Mouse (Mus musculus) gastrocnemius, postnatal 10 days (tissue): ENCODE results near the gene Amdhd2. TPM values are rescaled to one million over a fixed set of nuclear protein-coding genes. Genes with fewer than 3 reads are reported as not detected.

ENCODE experiments used
- DNase-seq: peaks from one replicate; pipeline ENCODE4 v3.0.0; 2021; ENCODE audit warnings: mixed read lengths
- total RNA-seq, 2 experiments: library from RNA; stranded (reverse); gene quantifications; 2 replicates each; pipeline ENCODE4 v1.2.3; 2021

The Amdhd2 gene
- total RNA-seq, 2 experiments from 2014 or later: 12.0 to 16.6 TPM

GRCm38 (mm10) chr17:24199252-24199651, 35.7 kb upstream of the Amdhd2 start:
- no peak for DNase-seq

DNA sequence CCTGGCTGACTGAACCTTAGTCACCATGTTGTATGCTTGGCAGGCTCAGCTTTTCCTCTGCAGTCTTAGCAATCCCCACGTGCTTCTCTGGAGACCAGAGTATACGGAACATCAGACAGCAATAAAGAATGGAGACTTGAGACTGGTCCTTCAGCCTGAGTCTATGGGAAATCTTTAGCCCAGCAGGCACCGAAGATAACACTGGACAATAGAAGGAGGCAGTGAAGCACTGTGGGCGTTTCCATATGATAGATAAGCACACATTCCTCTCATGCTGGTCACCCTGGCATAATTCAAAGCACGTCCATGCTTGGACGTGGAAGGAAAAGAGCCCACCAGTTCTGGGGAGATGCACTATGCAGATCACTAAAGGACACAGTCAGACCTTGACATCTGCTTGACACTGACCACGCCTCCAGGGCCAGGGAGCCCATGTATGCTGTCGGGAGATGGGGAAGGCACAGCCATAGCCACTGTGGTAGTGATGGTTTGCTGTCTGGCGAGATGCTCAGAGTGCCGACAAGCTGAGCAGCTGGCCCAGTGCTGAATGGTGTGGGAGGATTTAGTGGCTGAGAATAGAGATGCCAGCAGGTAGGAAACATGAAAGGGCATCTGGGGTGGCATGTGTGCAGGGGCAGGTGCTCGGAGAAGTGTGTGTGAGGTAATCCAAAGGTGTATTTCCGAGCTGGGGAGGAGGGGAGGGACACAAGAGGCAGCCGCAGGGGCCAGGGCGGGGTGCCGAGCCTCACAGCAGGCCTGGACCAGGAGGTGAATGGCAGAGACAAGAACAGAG, 33.7 kb upstream of the Amdhd2 start:
- no peak for DNase-seq

GRCm38 (mm10) chr17:24195349-24195748, 31.8 kb upstream of the Amdhd2 start:
- DNase-seq: no peak

DNA sequence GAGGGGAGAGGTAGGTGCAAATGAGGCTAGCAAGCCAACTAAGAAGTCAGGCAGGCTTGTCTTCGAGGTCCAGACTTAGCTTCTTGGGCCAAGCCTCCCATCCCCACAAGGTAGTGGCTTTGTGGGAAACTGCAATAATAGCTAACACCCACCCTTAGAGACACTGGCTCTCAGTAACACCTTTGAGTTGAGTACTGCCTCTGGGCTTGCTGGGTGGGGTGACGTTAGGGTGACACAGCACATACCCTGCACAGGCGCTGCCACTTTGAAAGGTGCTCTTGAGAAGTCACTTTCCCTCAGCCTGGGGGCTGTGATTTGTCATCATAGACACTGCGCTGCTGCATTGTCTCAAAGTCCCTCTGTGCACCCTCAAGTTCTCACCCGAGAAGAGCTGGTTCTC, 30.2 kb upstream of the Amdhd2 start:
- DNase-seq: no peak

DNA sequence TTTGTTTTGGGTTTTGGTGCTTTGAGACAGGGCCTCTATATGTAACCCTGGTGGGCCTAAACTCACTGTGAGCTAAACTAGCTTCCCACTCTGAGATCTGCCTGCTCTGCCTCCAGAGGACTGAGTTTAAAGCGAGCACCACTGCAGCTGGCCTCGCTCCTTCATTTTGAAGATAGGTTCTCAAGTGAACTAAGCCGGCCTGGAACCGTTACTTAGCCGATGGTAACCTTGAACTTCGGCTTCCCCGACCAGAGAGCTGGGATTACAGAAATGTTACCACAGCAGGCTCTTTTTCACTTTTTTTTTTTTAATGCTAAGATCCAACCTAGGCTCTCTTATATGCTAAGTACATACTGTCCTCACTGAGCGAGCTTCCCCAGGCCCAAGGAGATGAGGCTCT, 29.7 kb upstream of the Amdhd2 start:
- no peak for DNase-seq

DNA sequence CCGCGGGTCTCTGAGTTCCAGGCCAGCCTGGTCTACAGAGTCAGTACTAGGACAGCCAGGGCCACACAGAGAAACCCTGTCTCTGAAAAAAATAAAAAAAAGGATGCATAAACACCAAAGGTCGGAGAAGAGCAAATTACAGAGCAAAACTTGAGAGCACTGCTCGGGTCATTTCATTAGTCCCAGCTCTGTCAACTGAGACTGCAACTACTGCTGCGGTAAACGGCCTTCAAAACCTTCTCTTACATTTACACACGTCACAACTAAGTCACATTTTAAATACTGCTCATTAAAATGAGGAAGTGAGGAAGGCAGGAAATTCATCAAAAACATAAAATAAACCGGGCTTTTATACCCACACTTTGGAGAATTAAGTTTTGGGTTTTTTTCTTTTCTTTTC, 29.3 kb upstream of the Amdhd2 start:
- DNase-seq: no peak

DNA sequence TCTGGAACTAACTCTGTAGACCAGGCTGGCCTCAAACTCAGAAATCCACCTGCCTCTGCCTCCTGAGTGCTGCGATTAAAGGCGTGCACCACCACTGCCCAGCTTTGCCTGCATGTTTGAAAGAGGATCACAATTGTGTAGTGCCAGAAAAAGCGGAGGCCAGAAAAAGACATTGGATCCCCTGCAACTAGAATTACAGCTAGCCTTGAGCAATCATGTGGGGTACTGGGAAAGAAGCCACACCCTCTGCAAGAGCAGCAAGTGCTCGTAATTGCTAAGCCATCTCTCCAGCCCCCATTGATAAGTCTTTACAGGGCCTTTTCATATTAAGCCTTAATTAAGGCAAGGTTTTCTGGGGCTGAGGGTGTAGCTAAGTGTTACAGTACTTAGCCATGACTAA, 27.9 kb upstream of the Amdhd2 start:
- DNase-seq: no peak

DNA sequence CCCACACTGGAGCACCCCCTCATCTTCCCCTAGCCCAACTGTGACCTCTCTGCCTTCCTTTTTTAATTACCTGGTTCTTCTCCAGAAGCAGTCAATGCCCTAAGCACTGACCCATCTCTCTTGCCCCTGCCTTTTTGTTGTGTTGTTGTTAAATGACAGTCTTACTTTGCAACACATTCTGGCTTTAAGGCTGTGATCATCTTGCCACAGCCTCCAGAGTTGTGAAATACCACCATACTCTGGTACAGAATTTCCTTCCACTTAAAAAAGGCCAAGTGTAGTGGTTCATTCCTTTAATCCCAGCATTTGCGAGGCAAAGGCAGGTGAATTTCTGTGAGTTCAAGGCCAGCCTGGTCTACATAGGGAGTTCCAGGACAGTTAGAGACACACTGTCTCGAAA, 27.4 kb upstream of the Amdhd2 start:
- no peak for DNase-seq

GRCm38 (mm10) chr17:24174259-24174658, 10.7 kb upstream of the Amdhd2 start:
- DNase-seq: no peak

DNA sequence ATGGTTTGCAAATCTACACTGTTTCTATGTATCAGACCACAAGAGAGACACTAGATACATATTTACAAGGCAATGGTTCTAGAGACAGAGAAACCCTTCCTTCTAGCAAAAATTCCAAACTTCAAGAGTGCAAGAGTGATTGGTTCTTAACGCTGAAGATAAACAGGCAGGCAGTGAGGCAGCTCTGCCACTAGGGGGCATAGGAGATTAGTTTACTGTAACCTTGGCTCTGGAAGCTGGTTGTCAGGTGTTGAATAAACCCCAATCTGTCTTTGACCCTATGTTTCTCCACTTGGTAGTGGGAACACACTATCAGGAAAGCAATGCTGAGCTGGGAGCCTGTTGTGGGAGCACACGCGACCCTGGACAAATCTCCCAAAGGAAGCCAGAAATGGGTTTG, 9.9 kb upstream of the Amdhd2 start:
- peak; percentile 66 for DNase-seq

GRCm38 (mm10) chr17:24171738-24172137, 8.2 kb upstream of the Amdhd2 start:
- no peak for DNase-seq

- DNase-seq: no peak
These were observed 7.2 kb upstream of the Amdhd2 start for GRCm38 (mm10) chr17:24170729-24171128.

- DNase-seq: no peak
These were observed 6.6 kb upstream of the Amdhd2 start for GRCm38 (mm10) chr17:24170125-24170524.

- DNase-seq: peak; percentile 95
These were observed 5.9 kb upstream of the Amdhd2 start, which contains the start of gene Atp6v0c for GRCm38 (mm10) chr17:24169317-24170065. Gene Atp6v0c, minus strand, starts transcription at chr17:24169702.

DNA sequence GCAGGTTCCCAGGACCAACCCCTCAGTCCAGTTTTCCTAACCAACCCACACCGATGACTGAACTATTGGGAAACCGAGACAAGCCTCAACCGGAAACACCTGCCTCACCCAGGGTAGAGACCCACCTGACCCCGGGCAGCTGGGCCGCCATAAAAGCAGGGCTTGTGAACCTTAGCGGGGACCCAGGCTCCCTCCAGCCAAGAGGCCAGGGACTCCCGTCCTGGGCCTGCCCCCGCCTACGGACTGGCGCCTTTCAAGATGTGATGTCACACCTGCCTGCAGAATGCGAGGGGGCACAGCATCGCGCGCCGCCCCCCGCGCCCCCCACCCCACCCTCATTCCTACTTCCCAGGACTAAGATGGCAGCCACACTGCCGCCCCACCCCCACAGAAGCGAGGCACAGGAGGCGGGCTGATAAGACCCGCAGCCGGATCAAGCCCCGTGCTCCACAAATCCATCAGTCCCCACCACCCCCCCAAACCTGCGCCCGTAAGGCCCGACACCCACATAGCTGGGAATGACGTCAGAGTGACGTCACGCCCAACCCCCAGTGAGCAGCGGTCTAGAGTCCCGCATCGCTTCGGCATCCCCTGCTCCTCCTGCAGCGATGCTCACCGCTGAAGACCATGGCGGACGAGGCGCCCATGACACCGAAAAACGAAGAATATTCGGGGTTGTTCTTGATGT, 5.2 kb upstream of the Amdhd2 start:
- DNase-seq: peak; percentile 60

GRCm38 (mm10) chr17:24167891-24168505, 4.4 kb upstream of the Amdhd2 start:
- DNase-seq: no peak

DNA sequence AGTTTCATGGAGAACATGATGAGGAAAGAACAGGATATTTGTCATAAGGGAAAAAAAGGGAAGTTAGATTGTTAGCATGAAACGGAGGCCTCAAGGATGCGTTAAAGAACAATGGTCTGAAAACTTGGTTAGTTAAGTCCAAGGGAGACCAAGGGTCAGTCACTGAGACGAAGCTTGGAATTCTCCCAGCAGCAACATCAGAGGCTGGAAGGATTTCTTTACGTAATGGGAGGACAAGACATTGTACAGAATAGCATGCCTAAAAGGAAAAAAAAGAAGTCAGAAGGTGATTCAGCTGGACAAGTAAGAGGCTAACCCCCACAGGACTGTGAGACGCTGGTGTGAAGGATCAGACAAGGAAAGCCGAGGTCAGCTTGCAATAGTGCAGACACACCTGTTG, 3.6 kb upstream of the Amdhd2 start:
- no peak for DNase-seq

- DNase-seq: no peak
These were observed 1.1 kb upstream of the Amdhd2 start for GRCm38 (mm10) chr17:24164566-24165259.

DNA sequence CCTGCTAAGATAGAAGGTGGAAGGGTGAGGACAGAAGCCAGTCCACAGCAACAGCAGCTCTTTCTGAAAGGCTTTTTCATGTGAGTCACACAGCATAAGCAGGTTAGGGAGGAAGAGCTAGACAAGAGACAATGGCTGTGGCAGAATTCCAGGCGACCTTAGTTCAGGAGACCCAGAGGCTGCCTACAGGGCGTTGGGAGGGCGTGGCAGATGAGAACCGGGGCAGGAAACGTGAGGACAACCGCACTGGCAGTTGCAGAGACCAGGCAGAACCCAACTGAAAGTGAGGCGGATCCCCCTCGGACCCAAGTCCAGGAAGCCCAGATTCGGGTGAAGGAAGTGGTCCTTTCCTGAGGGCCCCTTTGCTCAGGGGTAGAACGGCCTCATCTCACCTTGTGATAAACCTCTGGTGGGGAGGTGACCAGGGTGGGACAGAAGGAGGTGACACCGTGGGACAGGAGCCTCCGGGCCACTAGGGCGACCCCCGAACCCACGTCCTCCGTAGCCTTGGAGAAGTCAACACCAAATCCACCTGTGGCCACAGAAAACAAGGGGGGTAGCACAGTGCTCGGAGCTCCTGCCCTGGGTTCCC, 886 bp downstream of the Amdhd2 start:
- no peak for DNase-seq

DNA sequence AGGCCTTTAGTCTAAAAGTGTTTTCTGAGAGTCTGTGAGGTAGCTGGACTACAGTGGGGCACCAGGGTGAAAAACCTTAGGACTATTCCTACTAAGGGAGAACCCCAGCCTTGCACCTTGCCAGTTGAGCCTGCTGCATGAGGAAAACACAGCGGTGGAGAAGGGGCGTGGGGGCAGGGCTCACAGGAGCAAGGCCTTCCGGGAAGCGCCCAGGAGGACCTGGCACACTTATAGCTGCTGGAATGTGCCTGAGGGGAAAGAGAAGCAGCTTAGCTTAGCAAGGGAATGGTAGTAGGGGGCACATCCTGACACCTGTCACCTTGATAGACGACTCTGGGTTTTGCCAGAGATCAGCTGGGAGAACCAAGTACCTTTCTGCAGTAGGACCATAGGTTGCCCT, 2.1 kb downstream of the Amdhd2 start:
- no peak for DNase-seq

DNA sequence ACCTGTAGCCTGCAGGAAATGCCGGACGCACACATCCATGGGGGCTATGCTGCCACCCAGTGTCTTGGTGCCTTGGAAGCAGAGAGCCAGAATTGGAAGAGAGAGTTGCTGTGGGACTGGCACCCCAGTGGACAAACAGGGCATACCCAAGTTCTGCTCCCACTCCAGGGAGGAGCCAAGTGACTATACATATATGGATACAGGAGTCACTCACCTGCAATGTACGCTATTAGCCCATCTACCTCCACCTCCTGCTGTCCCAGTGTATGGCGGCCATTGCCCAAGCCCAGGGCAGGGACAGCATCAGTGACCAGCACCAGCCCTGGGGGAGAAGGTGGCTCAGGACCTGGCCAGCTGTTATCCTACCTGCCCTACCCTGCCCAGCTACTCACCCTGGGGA, 6.0 kb downstream of the Amdhd2 start:
- no peak for DNase-seq

GRCm38 (mm10) chr17:24157121-24157520, 6.4 kb downstream of the Amdhd2 start:
- DNase-seq: no peak
